Mouse (Mus musculus) embryonic facial prominence, embryonic 13.5 days (tissue): ENCODE measurements around the gene Cldnd1. TPM values are rescaled to one million over a fixed set of nuclear protein-coding genes. Genes with fewer than 3 reads are reported as not detected.

Source experiments
- ATAC-seq: fragments of 200-750 bp; cut with Nextera tagmentation; 2 replicates; pipeline ENCODE4 v1.8.0; 2017; ENCODE audit warnings: low read depth; ENCODE audit not compliant: insufficient number of reproducible peaks, insufficient read depth, low FRiP score, low TSS enrichment
- H3K27ac ChIP-seq: fragments of 300-500 bp; sonication (generic); 2 replicates; pipeline ENCODE4 v1.5.1; 2015; ENCODE audit warnings: moderate library complexity, mild to moderate bottlenecking, inconsistent platforms
- H3K27me3 ChIP-seq: fragments of 300-500 bp; sonication (generic); 2 replicates; pipeline ENCODE4 v1.6.1; 2015; ENCODE audit warnings: mild to moderate bottlenecking, inconsistent platforms
- H3K36me3 ChIP-seq: fragments of 300-500 bp; sonication (generic); 2 replicates; pipeline ENCODE4 v1.6.1; 2015; ENCODE audit warnings: mild to moderate bottlenecking, inconsistent platforms
- H3K4me1 ChIP-seq: fragments of 300-500 bp; sonication (generic); 2 replicates; pipeline ENCODE4 v1.6.1; 2015; ENCODE audit warnings: inconsistent platforms
- H3K4me2 ChIP-seq: fragments of 300-500 bp; sonication (generic); 2 replicates; pipeline ENCODE4 v1.6.1; 2015; ENCODE audit warnings: moderate library complexity, mild to moderate bottlenecking, inconsistent platforms
- H3K4me3 ChIP-seq: fragments of 300-500 bp; sonication (generic); 2 replicates; pipeline ENCODE4 v1.5.1; 2015; ENCODE audit warnings: mild to moderate bottlenecking, inconsistent platforms
- H3K9ac ChIP-seq: fragments of 300-500 bp; sonication (generic); 2 replicates; pipeline ENCODE4 v1.6.1; 2015; ENCODE audit warnings: mild to moderate bottlenecking, inconsistent platforms
- H3K9me3 ChIP-seq: fragments of 300-500 bp; sonication (generic); 2 replicates; pipeline ENCODE4 v1.6.1; 2016; ENCODE audit warnings: inconsistent platforms
- WGBS: fragments of 180-500 bp; shearing (Covaris S2); methylation state at CpG from one replicate; pipeline ENCODE4 v1.1.7; 2015; ENCODE audit warnings: mixed read lengths; 5-methylcytosine and 5-hydroxymethylcytosine counted together
- polyA plus RNA-seq: library from polyadenylated mRNA; unstranded; fragments of >200 nt; fragmentation: Nextera tagmentation; extraction: Ambion mirVana; gene quantifications from 2 replicates; pipeline ENCODE4 v1.2.1, GENCODE M21; 2015

Gene Cldnd1
- 134 and 153 TPM in 2 replicates for polyA plus RNA-seq

DNA sequence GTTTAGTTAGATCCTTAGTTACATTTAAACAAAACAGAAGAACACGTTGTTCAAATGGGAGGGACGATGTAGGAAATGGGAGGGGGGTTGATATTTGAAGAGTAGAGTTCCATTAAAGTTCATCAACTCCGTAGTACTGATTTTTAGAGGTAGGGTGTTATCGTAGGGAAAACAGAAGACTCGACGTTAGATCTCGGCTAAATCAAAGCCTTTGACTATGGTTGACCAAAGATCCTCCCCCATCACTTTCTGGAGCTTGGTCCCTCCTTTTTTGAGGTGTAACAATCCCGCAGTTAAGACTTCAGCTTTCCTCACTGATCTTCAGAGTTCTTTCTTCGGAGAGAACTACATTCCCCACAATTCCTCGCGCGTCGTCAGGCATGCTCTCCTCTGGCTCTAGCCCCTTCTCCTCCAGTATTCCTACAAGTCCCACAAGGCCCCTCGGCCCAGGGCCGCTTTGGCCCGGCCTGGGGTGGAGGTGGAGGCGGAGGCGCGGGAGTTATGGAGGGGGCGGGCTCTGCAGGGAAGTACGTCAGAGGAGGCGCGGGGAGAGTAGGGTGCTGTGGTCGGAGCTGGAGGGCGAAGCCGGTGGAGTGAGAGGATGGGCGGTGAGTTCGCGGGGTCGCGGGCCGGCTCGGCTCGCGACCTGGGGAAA, at the start of gene Cldnd1:
TSS of gene Cldnd1 (plus strand) at position 434 of the 655 bp plus-strand sequence.
- H3K27me3 ChIP-seq: no peaks in the 10 kb centered on the region
- H3K9ac ChIP-seq: peak within 1 kb of the TSS; percentile 81
- peak within 1 kb of the TSS; percentile 79 for H3K4me3 ChIP-seq
- H3K27ac ChIP-seq: peak within 1 kb of the TSS; percentile 83
- peak; percentile 100 for ATAC-seq
- H3K4me1 ChIP-seq: peaks cover 11% of the 10 kb centered on the region
- peaks cover 25% of the 10 kb centered on the region for H3K36me3 ChIP-seq
- no peaks in the 10 kb centered on the region for H3K9me3 ChIP-seq
- 2% methylated on average over 35 of the region's 35 CpGs for WGBS
- H3K4me2 ChIP-seq: peak within 1 kb of the TSS; percentile 61

GRCm38 (mm10) chr16:58678660-58679059, 49.0 kb upstream of the Cldnd1 start:
- Histone ChIP-seq H3K27me3 (no peaks in the 10 kb centered on the region), H3K9ac (no peak overlapping the region), H3K4me2 (no peak overlapping the region), H3K4me1 (0 out of 2 replicates have a peak, but pooled peaks cover 5% of the 10 kb centered on the region), H3K36me3 (peaks cover 51% of the 10 kb centered on the region), H3K27ac (no peak overlapping the region), H3K9me3 (no peaks in the 10 kb centered on the region), H3K4me3 (no peak overlapping the region)
- ATAC-seq: no peak
- 82% methylated on average over 7 of the region's 7 CpGs for WGBS

DNA sequence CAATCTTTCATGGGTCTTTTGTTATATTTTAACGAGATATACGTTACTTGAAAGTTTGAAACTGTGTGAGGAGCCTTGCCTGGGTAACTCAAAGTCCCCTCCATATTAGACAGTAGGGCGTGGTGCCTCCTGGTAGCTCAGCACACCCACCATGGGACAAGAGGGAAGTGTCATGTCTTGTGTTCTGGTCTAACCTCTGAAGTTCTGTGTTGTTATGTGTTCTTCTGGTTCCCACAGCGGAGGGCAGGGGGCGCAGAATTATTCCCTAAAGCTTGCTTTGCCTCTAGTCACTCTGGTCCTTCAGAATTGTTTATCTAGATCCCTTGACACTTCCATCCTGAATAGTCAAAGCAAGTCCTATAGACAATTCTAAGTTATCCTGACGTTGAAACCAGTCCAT, 45.7 kb upstream of the Cldnd1 start:
- Histone ChIP-seq H3K9ac (no peak overlapping the region), H3K36me3 (peaks cover 25% of the 10 kb centered on the region), H3K4me2 (no peak overlapping the region), H3K27me3 (no peaks in the 10 kb centered on the region), H3K27ac (no peak overlapping the region), H3K4me1 (no peaks in the 10 kb centered on the region), H3K9me3 (no peaks in the 10 kb centered on the region), H3K4me3 (no peak overlapping the region)
- 94% methylated on average over 6 of the region's 6 CpGs for WGBS
- ATAC-seq: no peak

DNA sequence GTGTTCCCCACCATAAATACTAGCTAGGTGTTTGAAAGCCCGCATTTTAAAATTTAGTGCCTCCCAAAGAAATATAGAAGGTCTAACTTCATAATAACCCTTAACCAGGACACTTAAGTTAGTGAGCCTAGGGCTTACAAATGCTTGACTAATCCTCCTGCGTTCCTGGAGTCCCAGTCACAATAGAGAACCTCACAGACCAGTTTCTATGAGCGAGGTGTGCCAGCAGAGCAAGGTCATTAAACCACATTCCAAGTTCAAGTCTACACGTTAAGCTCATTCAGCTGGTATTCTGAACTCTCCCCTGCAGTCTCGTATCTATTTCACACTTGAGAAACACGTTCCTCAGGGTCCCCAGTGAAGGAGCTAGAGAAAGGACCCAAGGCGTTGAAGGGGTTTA, 44.8 kb upstream of the Cldnd1 start:
- WGBS: 75% methylated on average over 7 of the region's 7 CpGs
- H3K36me3 ChIP-seq: peaks cover 19% of the 10 kb centered on the region
- no peak overlapping the region for H3K27ac ChIP-seq
- no peak for ATAC-seq
- no peaks in the 10 kb centered on the region for H3K4me1 ChIP-seq
- no peak overlapping the region for H3K4me2 ChIP-seq
- no peaks in the 10 kb centered on the region for H3K27me3 ChIP-seq
- no peaks in the 10 kb centered on the region for H3K9me3 ChIP-seq
- H3K9ac ChIP-seq: no peak overlapping the region
- no peak overlapping the region for H3K4me3 ChIP-seq

DNA sequence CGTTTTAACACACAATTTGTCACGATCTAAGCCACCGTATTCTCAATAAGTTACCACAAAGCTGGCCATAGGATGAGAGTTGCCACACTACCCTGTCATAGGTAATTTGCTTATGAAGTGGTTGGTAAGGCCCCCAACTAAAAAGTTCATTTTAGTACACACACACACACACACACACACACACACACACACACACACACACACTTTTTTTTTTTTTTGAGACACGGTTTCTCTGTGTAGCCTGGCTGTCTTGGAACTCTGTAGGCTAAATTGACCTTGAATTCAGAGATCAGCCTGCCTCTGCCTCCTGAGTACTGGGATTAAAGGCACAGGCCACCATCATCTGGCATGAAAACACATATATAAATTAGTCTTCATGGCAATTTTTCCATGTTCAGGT, 43.8 kb upstream of the Cldnd1 start:
- Histone ChIP-seq H3K27me3 (no peaks in the 10 kb centered on the region), H3K4me1 (no peaks in the 10 kb centered on the region), H3K9me3 (no peaks in the 10 kb centered on the region), H3K4me2 (no peak overlapping the region), H3K27ac (no peak overlapping the region), H3K9ac (no peak overlapping the region), H3K4me3 (no peak overlapping the region), H3K36me3 (peaks cover 11% of the 10 kb centered on the region)
- 89% methylated on average over 4 of the region's 4 CpGs for WGBS
- no peak for ATAC-seq

- no peak for ATAC-seq
- no peak overlapping the region for H3K4me3 ChIP-seq
- no peaks in the 10 kb centered on the region for H3K4me1 ChIP-seq
- H3K9me3 ChIP-seq: no peaks in the 10 kb centered on the region
- H3K4me2 ChIP-seq: no peak overlapping the region
- peaks cover 11% of the 10 kb centered on the region; the same call in 1 of the 2 replicates for H3K36me3 ChIP-seq
- H3K27ac ChIP-seq: no peak overlapping the region
- H3K9ac ChIP-seq: no peak overlapping the region
- no peaks in the 10 kb centered on the region for H3K27me3 ChIP-seq
Observed at GRCm38 (mm10) chr16:58684537-58684936, 43.2 kb upstream of the Cldnd1 start.

GRCm38 (mm10) chr16:58685548-58686537, 41.9 kb upstream of the Cldnd1 start:
- Histone ChIP-seq H3K27ac (no peak overlapping the region), H3K4me1 (no peaks in the 10 kb centered on the region), H3K4me2 (no peak overlapping the region), H3K9me3 (no peaks in the 10 kb centered on the region), H3K4me3 (no peak overlapping the region), H3K36me3 (peaks cover 7% of the 10 kb centered on the region; the same call in 1 of the 2 replicates), H3K27me3 (no peaks in the 10 kb centered on the region), H3K9ac (no peak overlapping the region)
- WGBS: 75% methylated on average over 20 of the region's 20 CpGs
- ATAC-seq: no peak

DNA sequence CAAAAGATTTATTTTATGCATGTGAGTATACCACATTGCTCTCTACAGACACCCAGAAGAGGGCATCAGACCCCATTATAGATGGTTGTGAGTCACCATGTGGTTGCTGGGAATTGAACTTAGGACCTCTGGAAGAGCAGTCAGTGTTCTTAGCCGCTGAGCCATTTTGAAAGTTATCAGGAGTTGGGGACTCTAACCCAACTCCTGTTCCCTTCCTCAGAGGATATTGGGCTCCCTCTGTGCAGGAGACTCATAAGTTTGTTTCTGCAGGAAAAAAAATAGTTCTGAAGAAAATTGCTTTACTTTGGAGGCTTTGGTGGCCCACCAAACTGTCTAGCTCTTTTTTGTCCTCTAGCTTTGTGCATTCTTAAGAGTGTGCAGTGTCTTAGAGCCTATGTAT, 39.2 kb upstream of the Cldnd1 start:
- no peak overlapping the region for H3K4me2 ChIP-seq
- ATAC-seq: no peak
- WGBS: 88% methylated on average over 1 of the region's 1 CpGs
- no peak overlapping the region for H3K4me3 ChIP-seq
- no peaks in the 10 kb centered on the region for H3K27me3 ChIP-seq
- H3K27ac ChIP-seq: no peak overlapping the region
- H3K9me3 ChIP-seq: no peaks in the 10 kb centered on the region
- no peaks in the 10 kb centered on the region for H3K36me3 ChIP-seq
- no peaks in the 10 kb centered on the region for H3K4me1 ChIP-seq
- H3K9ac ChIP-seq: no peak overlapping the region

DNA sequence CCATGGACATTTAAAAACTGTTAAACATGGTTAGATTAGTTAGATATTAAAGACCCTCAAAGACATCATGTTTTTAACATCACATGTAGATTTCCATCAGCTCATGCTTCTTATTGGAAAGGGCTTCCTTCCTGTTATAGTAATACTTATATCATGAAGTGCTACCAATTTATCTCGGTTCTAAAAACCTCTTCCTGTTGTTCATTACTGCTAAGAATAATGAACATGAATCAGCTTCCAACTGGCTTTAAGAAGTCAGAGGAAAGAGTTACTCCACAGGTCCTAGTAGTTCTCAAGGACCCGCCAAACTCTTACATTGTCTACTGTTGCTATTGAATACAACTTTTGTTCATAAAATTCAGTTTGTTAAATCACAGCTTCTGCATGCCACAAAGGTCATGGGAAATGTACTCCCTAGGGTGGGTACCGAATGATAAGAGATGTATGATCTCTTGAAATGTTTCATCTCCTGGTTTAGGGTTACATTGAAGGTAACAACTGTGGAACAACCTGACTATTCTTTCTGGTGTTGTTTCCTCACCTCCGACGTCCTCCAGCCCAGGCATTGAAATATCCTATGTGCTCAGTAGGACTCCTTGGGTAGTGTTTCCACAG, 38.0 kb upstream of the Cldnd1 start:
- H3K27ac ChIP-seq: no peak overlapping the region
- no peaks in the 10 kb centered on the region for H3K36me3 ChIP-seq
- H3K4me2 ChIP-seq: no peak overlapping the region
- 84% methylated on average over 5 of the region's 5 CpGs for WGBS
- ATAC-seq: no peak
- H3K9ac ChIP-seq: no peak overlapping the region
- H3K9me3 ChIP-seq: no peaks in the 10 kb centered on the region
- no peak overlapping the region for H3K4me3 ChIP-seq
- H3K27me3 ChIP-seq: no peaks in the 10 kb centered on the region
- H3K4me1 ChIP-seq: no peaks in the 10 kb centered on the region

- no peak overlapping the region for H3K9ac ChIP-seq
- no peaks in the 10 kb centered on the region for H3K27me3 ChIP-seq
- H3K9me3 ChIP-seq: no peaks in the 10 kb centered on the region
- H3K36me3 ChIP-seq: no peaks in the 10 kb centered on the region
- no peak for ATAC-seq
- no peaks in the 10 kb centered on the region for H3K4me1 ChIP-seq
- no peak overlapping the region for H3K4me3 ChIP-seq
- WGBS: 78% methylated on average over 5 of the region's 5 CpGs
- no peak overlapping the region for H3K4me2 ChIP-seq
- H3K27ac ChIP-seq: no peak overlapping the region
Observed at GRCm38 (mm10) chr16:58690322-58690732, 37.4 kb upstream of the Cldnd1 start.

DNA sequence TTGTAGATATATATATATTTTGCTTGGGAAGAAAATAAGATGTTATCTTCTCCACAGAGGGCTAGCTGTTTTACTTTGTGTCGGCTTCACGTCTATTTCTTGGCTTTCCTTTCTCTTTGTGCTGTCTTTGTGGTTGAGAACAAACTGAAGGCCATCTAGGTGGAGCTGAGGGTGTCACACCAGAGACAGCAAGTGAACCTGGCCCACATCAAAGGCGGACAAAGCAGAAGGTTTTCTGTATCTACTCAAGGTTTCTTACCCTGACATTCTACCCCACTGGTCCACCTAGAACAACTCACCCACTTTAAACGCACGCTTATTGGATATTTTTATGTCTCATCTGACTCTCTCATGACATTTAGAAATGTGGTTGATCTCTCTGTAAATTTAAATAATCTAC, 33.6 kb upstream of the Cldnd1 start:
- H3K27ac ChIP-seq: no peak overlapping the region
- H3K27me3 ChIP-seq: no peaks in the 10 kb centered on the region
- no peak overlapping the region for H3K4me3 ChIP-seq
- no peaks in the 10 kb centered on the region for H3K36me3 ChIP-seq
- H3K9me3 ChIP-seq: no peaks in the 10 kb centered on the region
- H3K9ac ChIP-seq: no peak overlapping the region
- H3K4me2 ChIP-seq: no peak overlapping the region
- 94% methylated on average over 5 of the region's 5 CpGs for WGBS
- H3K4me1 ChIP-seq: no peaks in the 10 kb centered on the region
- ATAC-seq: no peak
